Mouse (Mus musculus): ENCODE measurements at regions not wholly inside any gene's neighbourhood (a gene's known extent, or its start where the extent isn't known, plus 50 kb on each side); places are given as distances from the start of the nearest gene placed in this dataset.

GRCm38 (mm10) chr1:154008593-154009310 lies 108.7 kb upstream of the Teddm2 start:
- Histone ChIP-seq H3K4me3 (no peak overlapping the region), H3ac (ENCODE audit: control insufficient read depth, insufficient read length) (no peak overlapping the region), H3K4me2 (ENCODE audit: low read depth) (no peak overlapping the region), H3K36me3 (ENCODE audit: control insufficient read depth, insufficient read depth) (no peaks in the 10 kb centered on the region), H3K27me3 (ENCODE audit: control insufficient read depth, insufficient read depth, insufficient read length) (no peaks in the 10 kb centered on the region), H3K79me2 (ENCODE audit: control insufficient read depth, insufficient read depth) (no peaks in the 10 kb centered on the region)
- TF ChIP-seq TCF12 (IDR thresholded peaks at IDR 0.05; ENCODE audit: insufficient read depth, poor library complexity, severe bottlenecking) (no peak), USF1 (IDR thresholded peaks at IDR 0.05; ENCODE audit: low read depth) (no peak)

GRCm38 (mm10) chr1:154010681-154011080 lies 110.7 kb upstream of the Teddm2 start:
- H3ac ChIP-seq (ENCODE audit: control insufficient read depth, insufficient read length): no peak overlapping the region
- no peaks in the 10 kb centered on the region for H3K27me3 ChIP-seq (ENCODE audit: control insufficient read depth, insufficient read depth, insufficient read length)
- no peaks in the 10 kb centered on the region for H3K79me2 ChIP-seq (ENCODE audit: control insufficient read depth, insufficient read depth)
- H3K36me3 ChIP-seq (ENCODE audit: control insufficient read depth, insufficient read depth): no peaks in the 10 kb centered on the region
- H3K4me3 ChIP-seq: no peak overlapping the region
- TF ChIP-seq REST (IDR thresholded peaks at IDR 0.05; ENCODE audit: insufficient read depth, insufficient read length) (no peak), CEBPB (IDR thresholded peaks at IDR 0.05; ENCODE audit: insufficient read depth, poor library complexity, severe bottlenecking) (no peak), MYOG (IDR thresholded peaks at IDR 0.05; ENCODE audit: control insufficient read depth in 1 of 3, insufficient read depth in 1 of 3, insufficient read length in 2 of 3, low read depth in 2 of 3) (no peak), E2F4 (IDR thresholded peaks at IDR 0.05; ENCODE audit: insufficient read depth) (no peak), POLR2AphosphoS2 (IDR thresholded peaks at IDR 0.05; ENCODE audit: insufficient read length, low read depth) (no peak), USF1 (IDR thresholded peaks at IDR 0.05; ENCODE audit: low read depth) (no peak), MAX (IDR thresholded peaks at IDR 0.05; ENCODE audit: low read depth) (no peak)
- H3K4me2 ChIP-seq (ENCODE audit: low read depth): no peak overlapping the region

- Histone ChIP-seq H3K79me2 (ENCODE audit: control insufficient read depth, insufficient read depth) (no peaks in the 10 kb centered on the region), H3K4me2 (ENCODE audit: low read depth) (no peak overlapping the region), H3K27me3 (ENCODE audit: control insufficient read depth, insufficient read depth, insufficient read length) (peaks cover 5% of the 10 kb centered on the region), H3K4me3 (no peak overlapping the region), H3K36me3 (ENCODE audit: control insufficient read depth, insufficient read depth) (no peaks in the 10 kb centered on the region), H3ac (ENCODE audit: control insufficient read depth, insufficient read length) (no peak overlapping the region)
- TF ChIP-seq REST (IDR thresholded peaks at IDR 0.05; ENCODE audit: insufficient read depth, insufficient read length) (no peak), CEBPB (IDR thresholded peaks at IDR 0.05; ENCODE audit: insufficient read depth, poor library complexity, severe bottlenecking) (no peak), MAX (IDR thresholded peaks at IDR 0.05; ENCODE audit: low read depth) (no peak), USF1 (IDR thresholded peaks at IDR 0.05; ENCODE audit: low read depth) (no peak), POLR2AphosphoS2 (IDR thresholded peaks at IDR 0.05; ENCODE audit: insufficient read length, low read depth) (no peak), TCF3 (IDR thresholded peaks at IDR 0.05; ENCODE audit: insufficient read length, low read depth) (no peak), POLR2A (IDR thresholded peaks at IDR 0.05; ENCODE audit: insufficient read length, low read depth) (no peak), E2F4 (IDR thresholded peaks at IDR 0.05; ENCODE audit: insufficient read depth) (no peak), MYOD1 (IDR thresholded peaks at IDR 0.05; ENCODE audit: control insufficient read depth in 1 of 3, insufficient read length in 2 of 3, low read depth in 2 of 3) (no peak), MYOG (IDR thresholded peaks at IDR 0.05; ENCODE audit: control insufficient read depth in 1 of 3, insufficient read depth in 1 of 3, insufficient read length in 2 of 3, low read depth in 2 of 3) (no peak), TCF12 (IDR thresholded peaks at IDR 0.05; ENCODE audit: insufficient read depth, poor library complexity, severe bottlenecking) (no peak), SRF (IDR thresholded peaks at IDR 0.05; ENCODE audit: control insufficient read depth, insufficient read length, low read depth) (no peak)
Measured at GRCm38 (mm10) chr1:154016516-154016915, 116.5 kb upstream of the Teddm2 start.

- Histone ChIP-seq H3K4me3 (no peak overlapping the region), H3K4me2 (ENCODE audit: low read depth) (no peak overlapping the region), H3K36me3 (ENCODE audit: control insufficient read depth, insufficient read depth) (no peaks in the 10 kb centered on the region), H3ac (ENCODE audit: control insufficient read depth, insufficient read length) (no peak overlapping the region), H3K79me2 (ENCODE audit: control insufficient read depth, insufficient read depth) (no peaks in the 10 kb centered on the region), H3K27me3 (ENCODE audit: control insufficient read depth, insufficient read depth, insufficient read length) (peaks cover 5% of the 10 kb centered on the region)
- TF ChIP-seq MYOD1 (IDR thresholded peaks at IDR 0.05; ENCODE audit: control insufficient read depth in 1 of 3, insufficient read length in 2 of 3, low read depth in 2 of 3): no peak
- no peak for TF ChIP-seq POLR2A (IDR thresholded peaks at IDR 0.05; ENCODE audit: insufficient read length, low read depth)
- TF ChIP-seq E2F4 (IDR thresholded peaks at IDR 0.05; ENCODE audit: insufficient read depth): no peak
Measured at GRCm38 (mm10) chr1:154018241-154018640, 118.2 kb upstream of the Teddm2 start.

GRCm38 (mm10) chr1:154024301-154024700 lies 124.3 kb upstream of the Teddm2 start:
- H3K4me2 ChIP-seq (ENCODE audit: low read depth): no peak overlapping the region
- no peaks in the 10 kb centered on the region for H3K36me3 ChIP-seq (ENCODE audit: control insufficient read depth, insufficient read depth)

More at GRCm38 (mm10) chr1:154024301-154024700, 124.3 kb upstream of the Teddm2 start:
- Histone ChIP-seq H3ac (ENCODE audit: control insufficient read depth, insufficient read length) (no peak overlapping the region), H3K4me3 (no peak overlapping the region), H3K79me2 (ENCODE audit: control insufficient read depth, insufficient read depth) (no peaks in the 10 kb centered on the region), H3K27me3 (ENCODE audit: control insufficient read depth, insufficient read depth, insufficient read length) (no peaks in the 10 kb centered on the region)
- TF ChIP-seq MYOG (IDR thresholded peaks at IDR 0.05; ENCODE audit: control insufficient read depth in 1 of 3, insufficient read depth in 1 of 3, insufficient read length in 2 of 3, low read depth in 2 of 3) (no peak), MYOD1 (IDR thresholded peaks at IDR 0.05; ENCODE audit: control insufficient read depth in 1 of 3, insufficient read length in 2 of 3, low read depth in 2 of 3) (no peak), POLR2AphosphoS2 (IDR thresholded peaks at IDR 0.05; ENCODE audit: insufficient read length, low read depth) (no peak), SRF (IDR thresholded peaks at IDR 0.05; ENCODE audit: control insufficient read depth, insufficient read length, low read depth) (no peak), E2F4 (IDR thresholded peaks at IDR 0.05; ENCODE audit: insufficient read depth) (no peak), POLR2A (IDR thresholded peaks at IDR 0.05; ENCODE audit: insufficient read length, low read depth) (no peak)

Data from myocyte (in vitro differentiated cells).